Mouse (Mus musculus): ENCODE data around the gene Fam131b.

GRCm38 (mm10) chr6:42342171-42342570, 17.7 kb upstream of the Fam131b start:
- TF ChIP-seq CTCF (IDR thresholded peaks at IDR 0.05; ENCODE audit: borderline replicate concordance, extremely low read depth, insufficient read depth, insufficient read length), result no peak
- no peak for TF ChIP-seq POLR2A (IDR thresholded peaks at IDR 0.05; ENCODE audit: borderline replicate concordance, extremely low read depth, insufficient read depth, insufficient read length, poor library complexity, severe bottlenecking)

Measured in brain, embryonic 14.5 days (tissue).